Mouse (Mus musculus): ENCODE data around the gene Uchl3.
A peak's percentile ranks its signal among the peaks of the same experiment; 100 is the strongest.

Gene Uchl3

GRCm38 (mm10) chr14:101653581-101654525 lies at the start of gene Uchl3:
Uchl3 (plus strand) TSS chr14:101653967.
- peak; percentile 96 to 98 for DNase-seq (ENCODE audit: low spot score in 2 of 2)

- DNase-seq (ENCODE audit: low spot score in 2 of 2) = no peak
Measured at GRCm38 (mm10) chr14:101605843-101606242, 47.9 kb upstream of the Uchl3 start.

GRCm38 (mm10) chr14:101607631-101608518 lies 45.9 kb upstream of the Uchl3 start:
- DNase-seq (ENCODE audit: low spot score in 2 of 2) = peak; percentile 33 to 38

GRCm38 (mm10) chr14:101608519-101609368 lies 45.0 kb upstream of the Uchl3 start, which contains the start of gene Tbc1d4:
Tbc1d4 (minus strand) TSS chr14:101609191.
- peak; percentile 70 to 77 for DNase-seq (ENCODE audit: low spot score in 2 of 2)

- DNase-seq (ENCODE audit: low spot score in 2 of 2) = no peak
Measured at GRCm38 (mm10) chr14:101610701-101611100, 43.1 kb upstream of the Uchl3 start.

GRCm38 (mm10) chr14:101613206-101613605 lies 40.6 kb upstream of the Uchl3 start:
- DNase-seq (ENCODE audit: low spot score in 2 of 2) = no peak

- DNase-seq (ENCODE audit: low spot score in 2 of 2) = no peak
Measured at GRCm38 (mm10) chr14:101616178-101616577, 37.6 kb upstream of the Uchl3 start.

GRCm38 (mm10) chr14:101617680-101618079 lies 36.1 kb upstream of the Uchl3 start:
- no peak for DNase-seq (ENCODE audit: low spot score in 2 of 2)

GRCm38 (mm10) chr14:101630548-101630947 lies 23.2 kb upstream of the Uchl3 start:
- DNase-seq (ENCODE audit: low spot score in 2 of 2) = no peak

- DNase-seq (ENCODE audit: low spot score in 2 of 2) = no peak
Measured at GRCm38 (mm10) chr14:101635765-101636164, 18.0 kb upstream of the Uchl3 start.

GRCm38 (mm10) chr14:101637381-101637780 lies 16.4 kb upstream of the Uchl3 start:
- no peak for DNase-seq (ENCODE audit: low spot score in 2 of 2)

GRCm38 (mm10) chr14:101640153-101640843 lies 13.5 kb upstream of the Uchl3 start, which contains the start of gene Commd6:
Commd6 (minus strand) TSS chr14:101640686.
- peak; percentile 94 to 96 for DNase-seq (ENCODE audit: low spot score in 2 of 2)

GRCm38 (mm10) chr14:101644948-101645347 lies 8.8 kb upstream of the Uchl3 start:
- DNase-seq (ENCODE audit: low spot score in 2 of 2) = no peak

- DNase-seq (ENCODE audit: low spot score in 2 of 2) = no peak
Measured at GRCm38 (mm10) chr14:101650551-101650950, 3.2 kb upstream of the Uchl3 start.

- no peak for DNase-seq (ENCODE audit: low spot score in 2 of 2)
Measured at GRCm38 (mm10) chr14:101652571-101652970, 1.2 kb upstream of the Uchl3 start.

- DNase-seq (ENCODE audit: low spot score in 2 of 2) = no peak
Measured at GRCm38 (mm10) chr14:101654526-101654909, 751 bp downstream of the Uchl3 start.

- DNase-seq (ENCODE audit: low spot score in 2 of 2) = no peak
Measured at GRCm38 (mm10) chr14:101656307-101656706, 2.5 kb downstream of the Uchl3 start.

GRCm38 (mm10) chr14:101661654-101662412 lies 8.1 kb downstream of the Uchl3 start:
- no peak for DNase-seq (ENCODE audit: low spot score in 2 of 2)

- no peak for DNase-seq (ENCODE audit: low spot score in 2 of 2)
Measured at GRCm38 (mm10) chr14:101664274-101664673, 10.5 kb downstream of the Uchl3 start.

GRCm38 (mm10) chr14:101666056-101666455 lies 12.3 kb downstream of the Uchl3 start:
- DNase-seq (ENCODE audit: low spot score in 2 of 2) = no peak
